Mouse (Mus musculus) ES-E14 (cell line): ENCODE measurements at regions not wholly inside any gene's neighbourhood (a gene's known extent, or its start where the extent isn't known, plus 50 kb on each side); places are given as distances from the start of the nearest gene placed in this dataset.

ENCODE experiments used
- DNase-seq: peaks from one replicate; pipeline ENCODE4 v3.0.0-alpha.2; 2013; ENCODE audit warnings: low read depth, low spot score
- H3K27ac ChIP-seq: 2 replicates; pipeline ENCODE4 v1.5.1; 2012; ENCODE audit warnings: low read depth, mild to moderate bottlenecking, low read length, moderate library complexity, mixed read lengths; ENCODE audit not compliant: poor library complexity, insufficient read depth, severe bottlenecking
- H3K36me3 ChIP-seq: 2 replicates; pipeline ENCODE4 v1.6.1; 2012; ENCODE audit warnings: mild to moderate bottlenecking, low read length, moderate library complexity, mixed read lengths; ENCODE audit not compliant: control insufficient read depth, poor library complexity, insufficient read depth, severe bottlenecking
- H3K4me1 ChIP-seq, 2 experiments: fragments of 150-350 bp in 1 of 2; sonication (generic) in 1 of 2; 2 replicates each; pipeline ENCODE4 v1.6.1; 2012; ENCODE audit warnings: low read length in 2 of 2, mild to moderate bottlenecking in 1 of 2, mixed read lengths in 1 of 2; ENCODE audit not compliant: control insufficient read depth in 2 of 2, insufficient read depth in 2 of 2, poor library complexity in 1 of 2
- H3K4me3 ChIP-seq, 2 experiments: fragments of 150-350 bp in 1 of 2; sonication (generic) in 1 of 2; 2 replicates each; pipeline ENCODE4 v1.5.1; 2012; ENCODE audit warnings: low read length in 2 of 2, low read depth in 1 of 2, mild to moderate bottlenecking in 1 of 2, mixed read lengths in 1 of 2; ENCODE audit not compliant: insufficient read depth in 1 of 2, poor library complexity in 1 of 2, severe bottlenecking in 1 of 2
- H3K9ac ChIP-seq: 2 replicates; pipeline ENCODE4 v1.6.1; 2012; ENCODE audit warnings: low read depth, mild to moderate bottlenecking, low read length, mixed read lengths; ENCODE audit not compliant: poor library complexity, insufficient read depth, severe bottlenecking
- H3K9me3 ChIP-seq: fragments of 150-350 bp; sonication (generic); 2 replicates; pipeline ENCODE4 v1.6.1; 2012; ENCODE audit warnings: low read depth, mild to moderate bottlenecking, low read length; ENCODE audit not compliant: control insufficient read depth, insufficient read depth
- CHD2 ChIP-seq: IDR thresholded peaks from 2 replicates; pipeline ENCODE4 v1.6.1; 2014; ENCODE audit warnings: mild to moderate bottlenecking, low read depth, low read length, inconsistent platforms
- HCFC1 ChIP-seq: IDR thresholded peaks from 2 replicates; pipeline ENCODE4 v1.6.1; 2012; ENCODE audit warnings: low read length, inconsistent platforms, borderline replicate concordance; ENCODE audit not compliant: insufficient read depth
- MAFK ChIP-seq: IDR thresholded peaks from 2 replicates; pipeline ENCODE4 v1.6.1; 2014; ENCODE audit warnings: mild to moderate bottlenecking, low read depth, low read length, inconsistent platforms; ENCODE audit not compliant: insufficient read depth
- ZC3H11A ChIP-seq: IDR thresholded peaks from 2 replicates; pipeline ENCODE4 v1.6.1; 2012; ENCODE audit warnings: low read depth, mild to moderate bottlenecking, inconsistent platforms, low read length, borderline replicate concordance
- ZNF384 ChIP-seq: IDR thresholded peaks from 2 replicates; pipeline ENCODE4 v1.6.1; 2012; ENCODE audit warnings: low read depth, low read length, inconsistent platforms
- in situ Hi-C, 2 experiments: fragments of 600-800 bp; cut with MboI; formaldehyde crosslinking; loops; one replicate each; pipeline ENCODE4 v1.15.1; 2025; ENCODE audit warnings: low sequenced_read_pairs in 2 of 2, inconsistent platforms in 1 of 2; ENCODE audit not compliant: unreplicated experiment in 2 of 2

GRCm38 (mm10) chr17:45291052-45291451 lies 142.5 kb downstream of the Cdc5l start:
- in situ Hi-C loops, result no loop called here
- TF ChIP-seq MAFK (no peak), ZNF384 (no peak), HCFC1 (no peak), ZC3H11A (no peak), CHD2 (no peak)
- Histone ChIP-seq H3K4me1 (peaks cover 0 to 3% of the 10 kb centered on the region in 2 experiments; a peak in 1 of 4 replicates), H3K4me3 (no peak overlapping the region), H3K9me3 (no peaks in the 10 kb centered on the region), H3K27ac (no peak overlapping the region), H3K36me3 (no peaks in the 10 kb centered on the region), H3K9ac (no peak overlapping the region)
- DNase-seq, result no peak

- no peaks in the 10 kb centered on the region for H3K36me3 ChIP-seq
- no peak for DNase-seq
- TF ChIP-seq ZNF384 (no peak), CHD2 (no peak), MAFK (no peak), ZC3H11A (no peak), HCFC1 (no peak)
- no peaks in the 10 kb centered on the region for H3K4me1 ChIP-seq
- H3K9ac ChIP-seq, result no peak overlapping the region
- no peak overlapping the region for H3K27ac ChIP-seq
- no peak overlapping the region for H3K4me3 ChIP-seq
- in situ Hi-C loops, result no loop called here
- no peaks in the 10 kb centered on the region for H3K9me3 ChIP-seq
These were observed 147.8 kb downstream of the Cdc5l start for GRCm38 (mm10) chr17:45285621-45286189.

- no peak for DNase-seq
- Histone ChIP-seq H3K4me3 (no peak overlapping the region), H3K9me3 (no peaks in the 10 kb centered on the region), H3K4me1 (no peaks in the 10 kb centered on the region), H3K9ac (no peak overlapping the region), H3K27ac (no peak overlapping the region), H3K36me3 (no peaks in the 10 kb centered on the region)
- TF ChIP-seq MAFK (no peak), ZNF384 (no peak), ZC3H11A (no peak), HCFC1 (no peak), CHD2 (no peak)
- in situ Hi-C loops, result no loop called here
These were observed 152.0 kb downstream of the Cdc5l start for GRCm38 (mm10) chr17:45281554-45281953.

GRCm38 (mm10) chr17:45279811-45280205 lies 153.7 kb downstream of the Cdc5l start:
- no peak for TF ChIP-seq CHD2
- TF ChIP-seq MAFK, result no peak
- TF ChIP-seq ZC3H11A, result no peak
- TF ChIP-seq ZNF384, result no peak
- no peak for TF ChIP-seq HCFC1
- Histone ChIP-seq H3K27ac (no peak overlapping the region), H3K4me3 (no peak overlapping the region), H3K9ac (no peak overlapping the region), H3K36me3 (no peaks in the 10 kb centered on the region), H3K9me3 (no peaks in the 10 kb centered on the region), H3K4me1 (no peaks in the 10 kb centered on the region)
- in situ Hi-C loops, result no loop called here
- no peak for DNase-seq

GRCm38 (mm10) chr17:45279075-45279810 lies 154.3 kb downstream of the Cdc5l start:
- TF ChIP-seq MAFK, result no peak
- no peak for TF ChIP-seq CHD2
- TF ChIP-seq ZNF384, result no peak
- TF ChIP-seq HCFC1, result no peak
- H3K9ac ChIP-seq, result no peak overlapping the region
- no peak for DNase-seq

More at GRCm38 (mm10) chr17:45279075-45279810, 154.3 kb downstream of the Cdc5l start:
- Histone ChIP-seq H3K4me1 (no peaks in the 10 kb centered on the region), H3K4me3 (no peak overlapping the region), H3K36me3 (no peaks in the 10 kb centered on the region), H3K9me3 (no peaks in the 10 kb centered on the region), H3K27ac (no peak overlapping the region)
- in situ Hi-C loops, result no loop called here
